Mouse (Mus musculus): Measurements from ENCODE around the gene Syne1. TPM values are rescaled to one million over a fixed set of nuclear protein-coding genes. Genes with fewer than 3 reads are reported as not detected.
A peak's percentile ranks its signal among the peaks of the same experiment; 100 is the strongest.

Gene Syne1
- polyA plus RNA-seq, 1 experiment from 2014 or later, result 7.8 TPM

GRCm38 (mm10) chr10:5229129-5229528 lies 322.2 kb downstream of the Syne1 start:
- no peak for ATAC-seq (ENCODE audit: insufficient read depth, low FRiP score, low read depth)
- WGBS, result 90% methylated on average over 8 of the region's 8 CpGs
- Histone ChIP-seq H3K27me3 (replicated peaks) (no peaks in the 10 kb centered on the region), H3K4me1 (no peaks in the 10 kb centered on the region), H3K9me3 (no peaks in the 10 kb centered on the region), H3K36me3 (0 out of 2 replicates have a peak, but pooled peaks cover 3% of the 10 kb centered on the region), H3K27ac (no peak overlapping the region), H3K4me3 (replicated peaks) (no peak overlapping the region), H3K4me2 (no peak overlapping the region), H3K9ac (no peak overlapping the region)

DNA sequence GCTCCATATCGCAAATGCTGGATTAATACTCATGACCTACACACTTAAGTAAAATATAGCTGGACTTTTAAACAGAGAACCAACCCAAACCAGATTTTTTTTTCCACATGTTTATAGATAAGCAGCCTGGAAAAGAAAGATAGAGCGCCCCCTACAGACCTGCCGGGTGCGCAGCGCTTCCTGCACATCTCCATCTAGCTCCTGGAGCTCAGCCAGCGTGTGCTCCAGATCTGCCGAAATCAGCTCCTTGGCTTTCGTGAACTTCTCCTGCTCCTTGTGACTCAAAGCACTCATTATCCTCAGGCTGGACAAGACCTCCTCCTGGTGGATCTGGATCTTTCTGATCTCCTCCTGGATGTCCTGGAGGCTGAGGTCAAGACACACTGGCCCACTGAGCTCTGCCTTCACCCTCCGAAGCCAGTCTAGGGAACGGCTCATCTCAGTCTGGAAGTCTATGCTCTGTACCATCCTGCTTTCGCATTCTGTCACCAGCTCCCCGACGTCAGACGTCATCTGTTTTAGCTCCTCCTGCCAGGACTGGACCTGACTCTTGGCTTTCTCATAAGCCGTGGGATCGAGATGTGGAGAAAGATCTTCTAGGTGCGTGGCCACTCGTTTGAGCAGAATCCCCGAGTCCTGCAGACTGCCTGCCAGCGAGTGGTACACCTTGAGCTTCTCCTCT lies 323.7 kb downstream of the Syne1 start:
- Histone ChIP-seq H3K4me2 (no peak overlapping the region), H3K27ac (no peak overlapping the region), H3K9ac (no peak overlapping the region), H3K9me3 (no peaks in the 10 kb centered on the region), H3K4me1 (no peaks in the 10 kb centered on the region), H3K4me3 (replicated peaks) (no peak overlapping the region), H3K27me3 (replicated peaks) (no peaks in the 10 kb centered on the region), H3K36me3 (0 out of 2 replicates have a peak, but pooled peaks cover 3% of the 10 kb centered on the region)
- 77% methylated on average over 20 of the region's 20 CpGs for WGBS
- no peak for ATAC-seq (ENCODE audit: insufficient read depth, low FRiP score, low read depth)

DNA sequence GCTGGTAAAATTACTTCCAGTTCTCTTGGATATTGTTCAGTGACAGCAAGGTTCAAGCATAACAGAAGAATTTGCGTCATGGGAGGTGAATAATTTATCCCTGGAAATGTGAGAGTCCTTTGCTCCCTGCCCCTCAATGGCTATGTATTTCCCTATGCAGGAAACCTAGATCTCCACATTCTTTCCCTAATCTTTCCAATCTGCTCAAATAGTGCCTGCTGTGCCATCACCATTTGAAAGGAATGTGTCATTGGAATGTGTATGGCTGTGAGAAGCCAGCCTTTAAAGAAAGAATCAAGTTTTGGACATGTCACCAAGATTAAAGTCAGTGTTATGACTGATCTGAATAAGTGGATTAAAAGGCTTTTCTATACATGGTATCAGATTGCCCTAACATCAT lies 335.3 kb downstream of the Syne1 start:
- H3K27me3 ChIP-seq (replicated peaks), result no peaks in the 10 kb centered on the region
- WGBS, result 70% methylated on average over 1 of the region's 1 CpGs
- no peaks in the 10 kb centered on the region for H3K4me1 ChIP-seq
- no peak for ATAC-seq (ENCODE audit: insufficient read depth, low FRiP score, low read depth)
- H3K9me3 ChIP-seq, result no peaks in the 10 kb centered on the region
- H3K9ac ChIP-seq, result no peak overlapping the region
- H3K27ac ChIP-seq, result no peak overlapping the region
- no peak overlapping the region for H3K4me2 ChIP-seq
- H3K4me3 ChIP-seq (replicated peaks), result no peak overlapping the region
- H3K36me3 ChIP-seq, result peaks cover 4% of the 10 kb centered on the region; the same call in 1 of the 2 replicates

DNA sequence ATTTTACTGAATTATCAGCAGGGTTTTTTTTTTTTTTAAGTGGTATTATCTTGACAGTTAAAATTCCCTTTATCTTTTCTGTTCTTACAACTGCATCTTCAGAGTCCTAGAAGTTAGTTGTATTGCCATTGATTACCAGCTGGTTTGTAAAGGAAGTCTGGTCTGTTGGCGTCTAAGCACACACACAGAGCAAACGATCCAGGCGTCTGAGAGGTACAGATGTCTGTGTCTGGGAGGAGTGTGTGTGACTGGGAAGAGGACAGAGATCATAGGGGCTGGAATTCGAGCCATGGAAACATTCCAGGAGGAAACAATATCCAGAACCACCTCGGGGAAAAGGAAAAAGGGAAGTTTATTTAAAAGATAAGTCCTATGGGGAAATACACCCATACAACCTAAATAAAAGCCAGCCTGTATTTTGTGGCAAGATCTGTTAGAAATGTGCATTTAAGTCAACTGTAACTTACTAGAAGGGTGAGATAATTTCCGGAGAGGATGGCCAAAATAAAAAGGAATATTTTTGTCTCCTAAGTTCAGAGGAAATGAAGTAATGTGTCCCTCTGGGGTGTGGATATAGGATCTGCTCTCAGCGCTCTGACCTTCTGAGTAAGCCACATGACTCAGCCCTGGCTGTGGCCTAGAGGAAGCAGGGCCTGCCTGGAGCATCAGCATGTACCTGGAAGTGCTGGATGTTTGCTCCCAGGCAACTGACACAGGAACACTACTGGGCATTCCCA lies 343.2 kb downstream of the Syne1 start:
- WGBS, result 21% methylated on average over 7 of the region's 7 CpGs
- peak; percentile 47; the same call in 1 of the 2 replicates for ATAC-seq (ENCODE audit: insufficient read depth, low FRiP score, low read depth)
- H3K9me3 ChIP-seq, result no peaks in the 10 kb centered on the region
- peaks cover 11% of the 10 kb centered on the region; the same call in 1 of the 2 replicates for H3K36me3 ChIP-seq
- no peaks in the 10 kb centered on the region for H3K4me1 ChIP-seq
- no peaks in the 10 kb centered on the region for H3K27me3 ChIP-seq (replicated peaks)
- H3K27ac ChIP-seq, result peak overlapping the region; percentile 48
- no peak overlapping the region for H3K9ac ChIP-seq
- H3K4me3 ChIP-seq (replicated peaks), result no peak overlapping the region
- no peak overlapping the region for H3K4me2 ChIP-seq

DNA sequence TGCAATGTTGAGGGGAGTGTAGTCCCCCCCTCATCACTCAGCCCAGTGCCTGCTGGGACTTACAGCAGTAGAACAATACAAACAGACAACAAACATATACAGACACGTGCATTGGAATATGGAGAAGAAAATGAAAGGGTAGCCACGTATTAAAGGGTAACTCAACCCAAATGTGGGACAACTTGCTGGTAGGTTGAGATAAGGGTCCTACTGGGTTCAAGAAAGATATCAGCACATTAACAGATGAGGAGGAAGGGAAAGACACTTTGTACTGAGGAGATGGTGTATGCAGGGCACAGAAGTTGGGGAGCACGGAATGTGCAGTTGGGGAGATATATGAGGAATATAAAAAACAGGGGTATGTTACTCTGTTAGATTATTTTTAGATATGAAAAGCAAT lies 345.3 kb downstream of the Syne1 start:
- Histone ChIP-seq H3K36me3 (peaks cover 11% of the 10 kb centered on the region; the same call in 1 of the 2 replicates), H3K9me3 (no peaks in the 10 kb centered on the region), H3K4me1 (no peaks in the 10 kb centered on the region), H3K27ac (no peak overlapping the region), H3K4me2 (no peak overlapping the region), H3K27me3 (replicated peaks) (no peaks in the 10 kb centered on the region), H3K4me3 (replicated peaks) (no peak overlapping the region), H3K9ac (no peak overlapping the region)
- peak; percentile 73; the same call in 1 of the 2 replicates for ATAC-seq (ENCODE audit: insufficient read depth, low FRiP score, low read depth)
- WGBS, result 89% methylated on average over 3 of the region's 3 CpGs

DNA sequence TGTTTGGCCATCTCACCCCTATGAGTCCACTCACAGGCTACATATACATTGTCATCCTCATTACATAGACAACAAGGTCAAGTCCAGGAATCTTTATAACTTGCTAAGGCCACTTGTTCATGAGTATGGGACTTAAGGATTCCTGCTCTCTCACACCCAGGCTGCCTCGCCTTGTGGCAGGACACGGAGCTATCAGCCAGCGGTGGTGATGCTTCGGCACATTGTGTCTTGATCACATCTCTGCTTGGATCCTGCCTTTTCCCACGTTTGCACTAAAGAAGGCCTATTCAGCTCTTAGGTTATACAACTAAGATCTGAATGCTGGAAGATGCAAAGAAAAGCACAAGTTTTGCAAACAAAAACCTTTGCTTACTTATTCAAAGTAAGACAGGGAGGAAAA lies 345.7 kb downstream of the Syne1 start:
- Histone ChIP-seq H3K4me3 (replicated peaks) (no peak overlapping the region), H3K4me1 (no peaks in the 10 kb centered on the region), H3K9me3 (no peaks in the 10 kb centered on the region), H3K9ac (no peak overlapping the region), H3K36me3 (peaks cover 11% of the 10 kb centered on the region; the same call in 1 of the 2 replicates), H3K4me2 (no peak overlapping the region), H3K27ac (no peak overlapping the region), H3K27me3 (replicated peaks) (no peaks in the 10 kb centered on the region)
- 83% methylated on average over 5 of the region's 5 CpGs for WGBS
- ATAC-seq (ENCODE audit: insufficient read depth, low FRiP score, low read depth), result no peak

DNA sequence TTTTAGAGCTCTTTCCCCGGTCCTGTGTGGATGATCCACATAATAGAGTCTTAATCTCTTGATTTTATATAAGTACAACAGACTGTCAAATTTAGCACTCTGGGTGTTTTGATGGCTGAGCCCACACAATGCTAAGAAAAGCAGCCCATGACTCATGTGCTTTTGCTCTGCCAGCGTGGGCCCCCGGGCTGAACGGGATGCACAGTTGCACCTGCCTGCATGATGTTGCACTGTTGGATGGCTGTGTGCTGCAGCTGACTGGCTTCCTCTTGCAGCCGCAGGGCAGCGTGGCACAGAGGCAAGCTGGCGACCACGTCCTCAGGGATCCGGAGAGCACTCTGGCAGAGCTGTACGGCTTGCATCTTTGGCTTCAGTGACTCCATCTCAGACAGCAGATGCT lies 347.4 kb downstream of the Syne1 start:
- Histone ChIP-seq H3K9ac (no peak overlapping the region), H3K4me2 (no peak overlapping the region), H3K36me3 (0 out of 2 replicates have a peak, but pooled peaks cover 5% of the 10 kb centered on the region), H3K27ac (no peak overlapping the region), H3K4me3 (replicated peaks) (no peak overlapping the region), H3K4me1 (no peaks in the 10 kb centered on the region), H3K9me3 (no peaks in the 10 kb centered on the region), H3K27me3 (replicated peaks) (no peaks in the 10 kb centered on the region)
- WGBS, result 64% methylated on average over 10 of the region's 10 CpGs
- ATAC-seq (ENCODE audit: insufficient read depth, low FRiP score, low read depth), result no peak

- H3K4me2 ChIP-seq, result no peak overlapping the region
- no peak overlapping the region for H3K4me3 ChIP-seq (replicated peaks)
- WGBS, result 78% methylated on average over 2 of the region's 2 CpGs
- no peak for ATAC-seq (ENCODE audit: insufficient read depth, low FRiP score, low read depth)
- no peaks in the 10 kb centered on the region for H3K36me3 ChIP-seq
- H3K9ac ChIP-seq, result no peak overlapping the region
- H3K27me3 ChIP-seq (replicated peaks), result no peaks in the 10 kb centered on the region
- 0 out of 2 replicates have a peak, but pooled peaks cover 3% of the 10 kb centered on the region for H3K4me1 ChIP-seq
- no peak overlapping the region for H3K27ac ChIP-seq
- H3K9me3 ChIP-seq, result no peaks in the 10 kb centered on the region
Observed at GRCm38 (mm10) chr10:5197356-5197755, 353.9 kb downstream of the Syne1 start.

- no peak overlapping the region for H3K9ac ChIP-seq
- H3K4me1 ChIP-seq, result 0 out of 2 replicates have a peak, but pooled peaks cover 3% of the 10 kb centered on the region
- H3K4me2 ChIP-seq, result no peak overlapping the region
- no peak overlapping the region for H3K27ac ChIP-seq
- no peaks in the 10 kb centered on the region for H3K9me3 ChIP-seq
- WGBS, result 89% methylated on average over 5 of the region's 5 CpGs
- ATAC-seq (ENCODE audit: insufficient read depth, low FRiP score, low read depth), result no peak
- no peak overlapping the region for H3K4me3 ChIP-seq (replicated peaks)
- H3K27me3 ChIP-seq (replicated peaks), result no peaks in the 10 kb centered on the region
- H3K36me3 ChIP-seq, result no peaks in the 10 kb centered on the region
Observed at GRCm38 (mm10) chr10:5196267-5196666, 355.0 kb downstream of the Syne1 start.

DNA sequence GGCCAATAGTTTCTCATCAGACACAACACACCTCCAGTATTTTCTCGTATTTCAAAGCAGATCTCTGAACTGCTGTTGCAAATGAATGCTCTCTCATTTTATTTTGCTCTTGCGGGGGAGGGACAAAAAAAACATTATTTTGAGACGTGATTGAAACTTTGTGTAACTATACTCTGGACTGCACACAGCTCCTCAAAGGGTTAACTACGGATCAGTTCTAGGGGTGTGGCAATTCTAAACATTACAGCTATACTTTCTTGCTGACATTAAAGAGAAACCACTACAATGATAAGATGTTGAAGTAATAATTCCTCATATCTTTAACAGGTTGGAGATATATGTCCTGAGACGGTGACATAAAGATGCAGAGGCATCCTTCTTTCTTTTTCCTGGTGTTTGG lies 356.0 kb downstream of the Syne1 start:
- 0 out of 2 replicates have a peak, but pooled peaks cover 3% of the 10 kb centered on the region for H3K4me1 ChIP-seq
- H3K27ac ChIP-seq, result no peak overlapping the region
- H3K4me3 ChIP-seq (replicated peaks), result no peak overlapping the region
- WGBS, result 51% methylated on average over 5 of the region's 5 CpGs
- no peaks in the 10 kb centered on the region for H3K9me3 ChIP-seq
- no peak for ATAC-seq (ENCODE audit: insufficient read depth, low FRiP score, low read depth)
- no peak overlapping the region for H3K9ac ChIP-seq
- no peaks in the 10 kb centered on the region for H3K36me3 ChIP-seq
- H3K4me2 ChIP-seq, result no peak overlapping the region
- H3K27me3 ChIP-seq (replicated peaks), result no peaks in the 10 kb centered on the region

DNA sequence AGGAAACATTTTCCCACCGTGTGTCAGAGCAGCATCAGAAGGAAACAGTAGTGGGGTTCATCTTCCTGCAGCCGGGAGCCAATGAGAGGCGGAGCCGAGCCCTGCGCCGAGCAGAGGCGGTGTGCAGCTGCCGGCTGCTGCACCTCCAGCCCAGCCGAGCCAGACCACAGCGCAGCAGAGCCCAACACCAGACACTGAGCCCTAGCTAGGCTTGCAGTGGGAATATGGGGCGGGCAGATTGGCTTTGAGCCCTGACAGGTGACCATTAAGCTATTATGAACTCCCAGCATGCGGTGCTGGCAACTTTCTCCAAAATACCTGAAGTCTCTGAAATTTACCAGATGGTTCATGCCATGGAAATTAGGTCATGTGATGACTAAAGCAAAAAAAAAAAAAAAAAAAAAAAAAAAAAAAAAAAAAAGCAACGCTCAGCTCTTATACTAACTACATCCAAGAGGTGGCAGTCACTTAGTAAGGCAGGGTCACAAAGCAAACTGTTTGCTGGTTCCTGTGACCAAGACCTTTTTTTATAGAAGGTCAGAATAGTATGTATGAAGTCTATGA lies 356.5 kb downstream of the Syne1 start:
- peak overlapping the region; percentile 42 for H3K4me3 ChIP-seq (replicated peaks)
- H3K4me1 ChIP-seq, result 0 out of 2 replicates have a peak, but pooled peaks cover 3% of the 10 kb centered on the region
- no peaks in the 10 kb centered on the region for H3K9me3 ChIP-seq
- peak overlapping the region; percentile 82 for H3K27ac ChIP-seq
- H3K27me3 ChIP-seq (replicated peaks), result no peaks in the 10 kb centered on the region
- H3K36me3 ChIP-seq, result no peaks in the 10 kb centered on the region
- peak overlapping the region; percentile 69 for H3K4me2 ChIP-seq
- WGBS, result under 1% methylated on average over 13 of the region's 13 CpGs
- peak; percentile 97 for ATAC-seq (ENCODE audit: insufficient read depth, low FRiP score, low read depth)
- H3K9ac ChIP-seq, result 0 out of 2 replicates have a peak overlapping the region, but pooled peaks have one; percentile 12
